Mouse (Mus musculus): ENCODE data around the gene Rac1.

GRCm38 (mm10) chr5:143505545-143505944, 22.3 kb downstream of the Rac1 start:
- TF ChIP-seq POLR2A (IDR thresholded peaks at IDR 0.05; ENCODE audit: insufficient read length, low read depth): no peak
- no peak for TF ChIP-seq MYOD1 (IDR thresholded peaks at IDR 0.05; ENCODE audit: control insufficient read depth in 1 of 3, insufficient read length in 2 of 3, low read depth in 2 of 3)
- TF ChIP-seq MAX (IDR thresholded peaks at IDR 0.05; ENCODE audit: low read depth): no peak
- no peak for TF ChIP-seq USF1 (IDR thresholded peaks at IDR 0.05; ENCODE audit: low read depth)
- no peak for TF ChIP-seq MYOG (IDR thresholded peaks at IDR 0.05; ENCODE audit: control insufficient read depth in 1 of 3, insufficient read depth in 1 of 3, insufficient read length in 2 of 3, low read depth in 2 of 3)
- TF ChIP-seq POLR2AphosphoS2 (IDR thresholded peaks at IDR 0.05; ENCODE audit: insufficient read length, low read depth): no peak
- TF ChIP-seq E2F4 (IDR thresholded peaks at IDR 0.05; ENCODE audit: insufficient read depth): no peak
- no peak for TF ChIP-seq TCF12 (IDR thresholded peaks at IDR 0.05; ENCODE audit: insufficient read depth, poor library complexity, severe bottlenecking)
- TF ChIP-seq REST (IDR thresholded peaks at IDR 0.05; ENCODE audit: insufficient read depth, insufficient read length): no peak
